Mouse (Mus musculus): ENCODE measurements around the gene Lyrm9. TPM values are rescaled to one million over a fixed set of nuclear protein-coding genes. Genes with fewer than 3 reads are reported as not detected.

Gene Lyrm9
- 28.8 and 33.6 TPM in 2 replicates for polyA plus RNA-seq (2015; fragmentation: Nextera tagmentation; extraction: Ambion mirVana)

DNA sequence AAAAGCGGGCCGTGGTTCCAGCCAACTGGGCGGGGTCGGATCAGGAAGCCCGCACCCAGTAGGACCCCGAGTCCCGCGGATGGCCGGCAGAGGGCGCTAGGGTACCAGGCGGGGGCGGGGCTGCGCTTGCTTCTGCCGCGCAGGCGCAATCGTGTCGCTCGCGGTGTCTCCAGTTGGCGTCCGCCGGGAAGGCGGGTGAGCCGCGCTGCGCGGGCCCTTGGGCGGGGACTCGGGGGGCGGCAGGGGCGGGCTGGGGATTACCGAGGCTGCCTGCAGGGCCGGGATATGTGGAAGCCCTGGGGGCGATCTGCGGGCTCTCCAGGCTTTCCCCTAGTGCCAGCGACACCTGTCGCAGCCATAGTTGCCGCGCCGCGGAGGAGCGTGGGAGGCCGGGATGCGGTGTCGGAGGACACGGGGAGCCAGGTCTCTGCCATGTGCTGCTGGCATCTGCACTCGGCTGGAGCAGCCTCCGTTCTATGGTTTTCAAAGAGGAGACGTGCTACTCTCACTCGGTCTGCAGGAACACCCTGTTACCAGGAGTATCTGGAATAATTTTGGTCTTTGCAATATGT lies at the start of gene Lyrm9:
TSS of gene Lyrm9 (plus strand) at position 143 of the 572 bp plus-strand sequence.
- Histone ChIP-seq H3K27ac (replicated peaks) (peak within 1 kb of the TSS; percentile 80), H3K9ac (peak within 1 kb of the TSS; percentile 75), H3K4me3 (peak within 1 kb of the TSS; percentile 60), H3K4me1 (replicated peaks) (peaks cover 41% of the 10 kb centered on the region), H3K4me2 (peak within 1 kb of the TSS; percentile 66), H3K36me3 (no peaks in the 10 kb centered on the region), H3K27me3 (no peaks in the 10 kb centered on the region), H3K9me3 (no peaks in the 10 kb centered on the region)
- peak; percentile 77 for ATAC-seq (ENCODE audit: low read depth)
- under 1% methylated on average over 51 of the region's 51 CpGs for WGBS

DNA sequence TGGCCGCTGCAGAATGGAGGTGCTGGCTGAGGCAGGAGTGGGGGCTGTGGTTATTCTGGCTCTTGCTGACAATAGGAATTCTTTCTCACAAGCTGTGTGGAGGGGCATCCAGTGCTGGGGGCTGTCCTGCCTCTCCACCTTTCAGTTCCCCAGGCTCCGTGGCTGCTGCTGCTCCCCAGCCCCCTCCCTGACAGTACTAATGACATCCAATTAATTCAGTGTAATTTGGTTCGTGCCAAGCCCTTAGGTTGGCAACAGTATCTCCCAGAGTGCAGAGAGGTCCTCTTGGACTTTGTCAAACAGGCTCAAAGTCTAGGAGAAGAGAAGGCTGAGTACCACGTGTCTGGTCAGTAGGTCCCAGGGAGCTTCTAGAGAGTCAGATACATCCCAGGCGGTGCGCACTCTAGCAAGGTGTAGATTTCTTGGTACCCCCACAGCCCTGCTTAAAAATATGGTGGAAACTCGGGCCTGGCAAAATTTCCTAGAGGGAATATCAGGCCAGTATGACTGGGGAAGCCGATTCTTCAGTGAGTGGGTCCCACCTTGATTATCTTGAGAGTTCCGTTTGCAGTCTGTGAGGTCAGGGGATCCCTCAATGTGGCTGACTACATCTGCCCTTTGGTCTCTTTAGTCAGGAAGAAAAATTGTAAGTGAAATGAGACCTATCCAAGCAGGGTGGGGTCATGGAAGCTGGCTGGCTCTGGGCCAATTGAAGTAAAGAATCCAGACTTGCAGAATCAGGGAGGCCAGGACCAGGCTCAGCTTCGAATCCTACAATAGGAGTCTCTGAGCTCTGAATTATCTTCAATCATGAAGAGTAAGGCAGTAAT lies 48.3 kb upstream of the Lyrm9 start:
- Histone ChIP-seq H3K9me3 (no peaks in the 10 kb centered on the region), H3K4me3 (no peak overlapping the region), H3K36me3 (no peaks in the 10 kb centered on the region), H3K9ac (0 out of 2 replicates have a peak overlapping the region, but pooled peaks have one; percentile 31), H3K27ac (replicated peaks) (no peak overlapping the region; the same call in 1 of the 2 replicates), H3K4me1 (replicated peaks) (peaks cover 25% of the 10 kb centered on the region), H3K4me2 (no peak overlapping the region), H3K27me3 (0 out of 2 replicates have a peak, but pooled peaks cover 5% of the 10 kb centered on the region)
- ATAC-seq (ENCODE audit: low read depth): no peak
- 59% methylated on average over 10 of the region's 10 CpGs for whole genome bisulfite sequencing

DNA sequence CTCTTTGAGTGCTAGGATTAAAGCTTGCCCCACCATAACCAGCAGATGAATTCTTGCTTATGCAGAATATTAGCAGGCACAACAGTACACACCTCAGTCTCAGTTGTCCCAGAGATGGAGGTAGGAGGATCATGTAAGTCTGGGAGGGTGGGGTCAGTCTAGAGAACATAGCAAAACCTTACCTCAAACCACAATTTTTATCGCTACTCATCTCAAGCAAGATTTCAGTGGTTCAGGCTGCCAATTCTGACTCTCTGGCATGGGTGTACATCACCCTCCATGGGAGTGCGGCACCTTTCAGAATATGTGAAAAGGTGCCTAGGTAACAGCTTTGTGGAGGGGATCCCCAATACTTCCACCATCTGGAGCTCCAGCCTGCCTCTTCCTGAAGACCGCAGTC lies 46.4 kb upstream of the Lyrm9 start:
- H3K4me3 ChIP-seq: no peak overlapping the region
- no peak for ATAC-seq (ENCODE audit: low read depth)
- no peak overlapping the region for H3K4me2 ChIP-seq
- H3K9me3 ChIP-seq: no peaks in the 10 kb centered on the region
- 98% methylated on average over 3 of the region's 3 CpGs for WGBS
- H3K27me3 ChIP-seq: 0 out of 2 replicates have a peak, but pooled peaks cover 5% of the 10 kb centered on the region
- no peaks in the 10 kb centered on the region for H3K36me3 ChIP-seq
- peaks cover 27% of the 10 kb centered on the region for H3K4me1 ChIP-seq (replicated peaks)
- no peak overlapping the region for H3K27ac ChIP-seq (replicated peaks)
- H3K9ac ChIP-seq: no peak overlapping the region

DNA sequence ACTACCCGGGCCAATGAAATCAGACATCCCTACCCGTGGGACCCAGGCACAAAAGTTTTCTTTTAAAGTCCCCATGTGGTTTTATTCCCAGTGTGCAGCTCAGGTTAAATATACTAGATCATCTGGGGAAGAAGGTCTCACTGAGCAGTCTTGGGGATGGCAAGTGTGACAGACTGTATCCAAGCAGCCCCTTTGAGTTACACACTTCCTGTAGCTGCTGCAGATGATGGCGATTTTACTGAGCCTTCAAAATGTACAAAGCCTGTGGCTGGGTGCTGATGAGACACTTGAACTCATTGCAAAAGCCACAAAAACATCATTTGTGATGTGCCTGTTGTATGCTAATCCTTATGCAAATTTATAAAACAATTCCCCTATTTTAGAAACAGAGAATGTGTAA lies 45.8 kb upstream of the Lyrm9 start:
- Histone ChIP-seq H3K27me3 (0 out of 2 replicates have a peak, but pooled peaks cover 5% of the 10 kb centered on the region), H3K27ac (replicated peaks) (no peak overlapping the region), H3K4me1 (replicated peaks) (peaks cover 31% of the 10 kb centered on the region), H3K9ac (no peak overlapping the region), H3K4me2 (no peak overlapping the region), H3K4me3 (no peak overlapping the region), H3K36me3 (no peaks in the 10 kb centered on the region), H3K9me3 (no peaks in the 10 kb centered on the region)
- WGBS: 73% methylated on average over 3 of the region's 3 CpGs
- no peak for ATAC-seq (ENCODE audit: low read depth)

- Histone ChIP-seq H3K27ac (replicated peaks) (no peak overlapping the region), H3K4me2 (no peak overlapping the region), H3K4me1 (replicated peaks) (peaks cover 41% of the 10 kb centered on the region), H3K9me3 (no peaks in the 10 kb centered on the region), H3K9ac (no peak overlapping the region), H3K4me3 (no peak overlapping the region), H3K36me3 (no peaks in the 10 kb centered on the region), H3K27me3 (no peaks in the 10 kb centered on the region)
- 82% methylated on average over 5 of the region's 5 CpGs for WGBS
- ATAC-seq (ENCODE audit: low read depth): no peak
Observed at GRCm38 (mm10) chr11:78782326-78782725, 44.1 kb upstream of the Lyrm9 start.

DNA sequence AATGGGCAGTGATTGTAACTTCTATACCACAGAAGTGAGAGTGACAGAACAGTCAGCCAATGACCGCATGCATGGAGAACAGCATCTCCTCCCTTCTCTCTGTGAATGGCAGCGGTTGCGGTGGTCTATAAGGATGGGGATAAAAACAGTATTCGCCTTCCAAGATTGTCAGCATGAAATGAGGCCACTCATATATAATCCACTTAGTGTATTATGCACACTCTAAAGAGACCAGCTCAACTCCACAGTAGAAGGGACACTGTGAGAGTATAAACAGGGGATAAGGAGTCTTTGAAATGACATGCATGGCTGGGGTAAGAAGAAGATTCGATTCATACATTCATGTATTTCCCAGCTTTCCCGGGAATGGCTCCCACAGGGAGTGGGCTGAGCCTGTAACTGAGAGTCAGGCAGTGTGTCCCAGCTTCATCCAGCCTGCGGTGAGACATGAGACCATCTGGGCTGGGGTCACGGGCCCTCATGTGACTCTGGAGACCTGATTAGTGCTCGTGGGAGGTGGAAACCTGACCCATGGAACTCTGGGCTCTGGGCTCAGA lies 43.5 kb upstream of the Lyrm9 start:
- no peaks in the 10 kb centered on the region for H3K9me3 ChIP-seq
- H3K4me3 ChIP-seq: no peak overlapping the region

DNA sequence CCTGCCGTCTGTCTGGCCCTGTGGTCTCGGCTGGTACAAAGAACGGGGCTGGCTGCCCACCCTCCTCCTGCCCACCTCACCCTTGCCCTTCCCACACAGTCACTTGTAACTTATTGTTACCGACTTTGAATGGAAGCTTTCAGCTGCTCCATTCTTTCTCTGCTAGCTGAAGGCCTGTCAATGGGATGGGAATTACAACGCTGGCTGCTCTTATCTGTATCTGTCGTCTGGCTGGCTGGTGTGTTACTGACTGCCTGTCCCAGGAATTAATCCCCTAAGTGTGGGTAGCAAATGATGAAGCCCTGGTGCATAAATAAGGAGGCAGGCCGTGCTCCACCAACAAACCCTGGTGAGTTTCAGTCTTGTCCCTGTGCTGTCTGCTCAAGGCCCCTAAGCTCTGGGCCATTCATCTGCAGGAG lies 40.4 kb upstream of the Lyrm9 start:
- Histone ChIP-seq H3K4me2 (no peak overlapping the region), H3K9me3 (no peaks in the 10 kb centered on the region), H3K36me3 (no peaks in the 10 kb centered on the region), H3K27me3 (no peaks in the 10 kb centered on the region), H3K4me1 (replicated peaks) (peaks cover 38% of the 10 kb centered on the region), H3K27ac (replicated peaks) (peak overlapping the region; percentile 30; the same call in 1 of the 2 replicates), H3K9ac (no peak overlapping the region), H3K4me3 (no peak overlapping the region)
- WGBS: 12% methylated on average over 7 of the region's 7 CpGs
- ATAC-seq (ENCODE audit: low read depth): peak; percentile 84

More for the DNA sequence above, 43.5 kb upstream of the Lyrm9 start:
- Histone ChIP-seq H3K36me3 (no peaks in the 10 kb centered on the region), H3K27ac (replicated peaks) (no peak overlapping the region), H3K27me3 (no peaks in the 10 kb centered on the region), H3K9ac (no peak overlapping the region), H3K4me1 (replicated peaks) (peaks cover 36% of the 10 kb centered on the region), H3K4me2 (no peak overlapping the region)
- ATAC-seq (ENCODE audit: low read depth): no peak
- WGBS: 69% methylated on average over 9 of the region's 9 CpGs

DNA sequence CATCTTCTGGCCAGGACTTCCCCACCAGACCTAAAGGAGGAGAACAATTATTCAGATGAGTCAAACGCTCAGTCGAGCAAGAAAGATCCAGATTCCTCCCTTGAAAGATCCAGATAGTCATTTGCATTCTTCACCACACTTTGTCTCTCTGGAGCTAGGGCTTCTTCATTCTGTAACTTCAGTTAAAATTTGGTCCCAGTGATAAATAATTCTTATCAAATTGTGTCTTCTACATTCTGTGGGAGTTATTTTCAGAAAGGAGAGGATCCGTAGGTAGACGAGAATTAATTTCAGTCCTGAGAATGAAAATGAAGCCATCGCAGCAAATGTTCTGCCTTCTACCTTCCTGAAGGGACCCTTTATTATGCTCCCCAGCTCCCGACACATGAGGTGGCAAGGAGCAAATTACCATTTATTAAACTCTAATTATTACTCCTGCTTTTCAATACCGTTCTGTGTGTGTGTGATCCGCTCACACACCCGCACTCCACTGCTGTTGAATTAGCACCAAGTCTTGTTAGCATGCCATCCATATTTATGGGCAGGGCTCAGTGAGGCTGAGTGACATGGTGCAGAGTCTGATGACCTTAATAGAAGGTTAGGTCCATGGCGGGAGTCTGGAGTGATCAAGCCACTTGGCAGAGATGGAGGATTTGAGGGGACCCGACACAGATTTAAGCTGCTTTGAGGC lies 36.9 kb upstream of the Lyrm9 start:
- ATAC-seq (ENCODE audit: low read depth): no peak
- no peak overlapping the region for H3K9ac ChIP-seq
- WGBS: 56% methylated on average over 11 of the region's 11 CpGs
- H3K4me1 ChIP-seq (replicated peaks): peaks cover 50% of the 10 kb centered on the region
- H3K27ac ChIP-seq (replicated peaks): 0 out of 2 replicates have a peak overlapping the region, but pooled peaks have one; percentile 10
- no peaks in the 10 kb centered on the region for H3K27me3 ChIP-seq
- H3K9me3 ChIP-seq: no peaks in the 10 kb centered on the region
- no peak overlapping the region for H3K4me3 ChIP-seq
- H3K4me2 ChIP-seq: no peak overlapping the region
- no peaks in the 10 kb centered on the region for H3K36me3 ChIP-seq

DNA sequence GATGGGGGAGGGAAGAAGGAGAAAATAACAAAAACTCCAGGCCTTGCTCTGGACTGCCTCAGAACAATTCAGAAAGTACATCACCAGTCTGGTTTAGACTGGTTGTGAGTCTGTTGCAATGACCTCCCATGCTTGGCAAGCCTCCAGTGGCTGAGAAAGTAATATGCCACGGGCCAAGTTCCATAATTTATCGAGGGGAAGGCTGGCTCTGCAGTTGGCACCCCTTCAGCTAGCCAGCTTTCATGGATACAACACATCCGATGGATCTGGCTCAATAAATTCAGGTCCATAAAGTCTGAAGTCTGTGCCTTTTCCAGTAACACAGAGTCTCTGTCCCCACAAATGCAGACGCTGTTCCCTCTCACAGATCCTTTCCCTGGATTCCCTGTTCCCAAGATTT lies 34.8 kb upstream of the Lyrm9 start:
- Histone ChIP-seq H3K4me1 (replicated peaks) (peaks cover 39% of the 10 kb centered on the region), H3K4me3 (no peak overlapping the region), H3K27me3 (no peaks in the 10 kb centered on the region), H3K36me3 (no peaks in the 10 kb centered on the region), H3K9ac (peak overlapping the region; percentile 32; the same call in 1 of the 2 replicates), H3K27ac (replicated peaks) (peak overlapping the region; percentile 94), H3K9me3 (no peaks in the 10 kb centered on the region), H3K4me2 (peak overlapping the region; percentile 39)
- peak; percentile 74 for ATAC-seq (ENCODE audit: low read depth)
- 21% methylated on average over 4 of the region's 4 CpGs for WGBS

DNA sequence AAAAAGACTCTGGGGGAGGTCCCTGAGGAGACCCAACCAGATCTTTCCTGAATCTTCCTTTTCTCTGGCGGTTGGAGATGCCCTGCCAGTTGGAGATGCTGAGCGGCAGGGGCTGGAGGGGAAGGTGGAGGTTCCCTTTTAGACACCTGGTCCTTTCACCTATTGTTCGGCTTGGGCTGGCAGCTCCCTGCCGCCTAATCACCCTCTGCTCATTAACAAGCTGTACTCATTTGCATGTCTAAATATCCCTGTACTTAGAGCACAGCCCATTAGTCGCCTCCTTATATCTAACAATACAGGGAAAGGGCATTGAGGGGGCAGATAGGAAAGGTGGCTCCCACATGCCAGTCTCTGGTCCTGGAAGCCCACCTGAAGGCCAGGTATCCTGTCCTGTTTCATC lies 34.3 kb upstream of the Lyrm9 start:
- H3K4me2 ChIP-seq: peak overlapping the region; percentile 39
- H3K27me3 ChIP-seq: no peaks in the 10 kb centered on the region
- no peaks in the 10 kb centered on the region for H3K9me3 ChIP-seq
- peak; percentile 64 for ATAC-seq (ENCODE audit: low read depth)
- peak overlapping the region; percentile 94 for H3K27ac ChIP-seq (replicated peaks)
- no peak overlapping the region for H3K4me3 ChIP-seq
- peak overlapping the region; percentile 32; the same call in 1 of the 2 replicates for H3K9ac ChIP-seq
- H3K4me1 ChIP-seq (replicated peaks): peaks cover 37% of the 10 kb centered on the region
- 16% methylated on average over 5 of the region's 5 CpGs for WGBS
- H3K36me3 ChIP-seq: no peaks in the 10 kb centered on the region

GRCm38 (mm10) chr11:78792465-78792864 lies 33.9 kb upstream of the Lyrm9 start:
- Histone ChIP-seq H3K4me3 (no peak overlapping the region), H3K27me3 (no peaks in the 10 kb centered on the region), H3K9ac (no peak overlapping the region), H3K4me1 (replicated peaks) (peaks cover 37% of the 10 kb centered on the region), H3K4me2 (peak overlapping the region; percentile 39), H3K27ac (replicated peaks) (peak overlapping the region; percentile 94), H3K9me3 (no peaks in the 10 kb centered on the region), H3K36me3 (no peaks in the 10 kb centered on the region)
- peak; percentile 34 for ATAC-seq (ENCODE audit: low read depth)
- 17% methylated on average over 11 of the region's 11 CpGs for WGBS

Measured in neural tube, embryonic 13.5 days (tissue).